Mouse (Mus musculus): ENCODE data around the gene Arid4b. TPM values are rescaled to one million over a fixed set of nuclear protein-coding genes. Genes with fewer than 3 reads are reported as not detected.
A peak's percentile ranks its signal among the peaks of the same experiment; 100 is the strongest.

The Arid4b gene
- polyA plus RNA-seq, 1 experiment = 7.9 TPM

DNA sequence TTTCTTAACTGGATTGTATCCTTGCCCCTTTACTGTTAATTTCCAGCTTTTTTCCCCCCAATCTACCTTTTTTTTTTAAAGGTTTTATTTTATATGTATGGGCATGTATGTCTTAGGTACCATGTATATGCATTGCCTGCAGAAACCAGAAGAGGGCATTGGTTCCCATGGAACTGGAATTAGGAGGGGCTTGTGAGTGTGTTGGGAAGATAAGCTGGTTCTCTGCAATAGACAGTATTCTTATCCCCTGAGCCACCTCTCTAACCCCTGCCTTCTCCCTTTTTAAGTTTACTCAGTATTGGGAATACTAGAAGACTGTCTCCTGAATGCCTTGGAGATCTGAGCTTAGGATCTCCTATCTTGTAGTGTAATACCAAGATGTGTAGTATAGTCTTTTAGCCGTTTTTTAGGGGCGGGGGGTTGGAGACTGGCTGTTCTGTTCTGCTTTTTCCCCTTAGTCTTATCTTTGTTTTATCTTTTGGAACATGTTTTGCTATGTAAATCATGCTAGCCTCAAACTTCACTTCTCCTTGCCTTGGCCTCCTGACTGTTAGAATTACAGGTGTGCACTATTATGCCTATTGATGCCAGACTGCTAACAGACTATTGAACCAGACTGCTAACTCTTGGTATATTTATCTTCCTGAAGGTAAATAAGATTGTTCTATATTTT, 79.4 kb downstream of the Arid4b start:
- H3K4me3 ChIP-seq (replicated peaks; ENCODE audit: extremely low read depth, low read depth, low read length) = no peak overlapping the region
- no peak for TF ChIP-seq POLR2A (IDR thresholded peaks at IDR 0.05; ENCODE audit: borderline replicate concordance, extremely low read depth, low read depth, low read length)
- TF ChIP-seq CTCF (IDR thresholded peaks at IDR 0.05; ENCODE audit: insufficient read depth, low read length) = no peak
- no peaks in the 10 kb centered on the region for H3K4me1 ChIP-seq (ENCODE audit: control insufficient read depth, insufficient read depth, low read length)
- WGBS = 86% methylated on average over 2 of the region's 2 CpGs
- no peak for DNase-seq

GRCm38 (mm10) chr13:14177989-14178388, 115.0 kb downstream of the Arid4b start:
- Histone ChIP-seq H3K4me3 (replicated peaks; ENCODE audit: extremely low read depth, low read depth, low read length) (no peak overlapping the region), H3K4me1 (ENCODE audit: control insufficient read depth, insufficient read depth, low read length) (no peaks in the 10 kb centered on the region)
- TF ChIP-seq POLR2A (IDR thresholded peaks at IDR 0.05; ENCODE audit: borderline replicate concordance, extremely low read depth, low read depth, low read length) (no peak), CTCF (IDR thresholded peaks at IDR 0.05; ENCODE audit: insufficient read depth, low read length) (0 out of 2 replicates have a peak, but pooled peaks have one; percentile 4)
- DNase-seq = no peak
- WGBS = 73% methylated on average over 1 of the region's 1 CpGs

- no peak for TF ChIP-seq CTCF (IDR thresholded peaks at IDR 0.05; ENCODE audit: insufficient read depth, low read length)
- no peak for TF ChIP-seq POLR2A (IDR thresholded peaks at IDR 0.05; ENCODE audit: borderline replicate concordance, extremely low read depth, low read depth, low read length)
- DNase-seq = no peak
- H3K4me1 ChIP-seq (ENCODE audit: control insufficient read depth, insufficient read depth, low read length) = no peaks in the 10 kb centered on the region
- WGBS = 90% methylated on average over 3 of the region's 3 CpGs
- no peak overlapping the region for H3K4me3 ChIP-seq (replicated peaks; ENCODE audit: extremely low read depth, low read depth, low read length)
Observed at GRCm38 (mm10) chr13:14179669-14180068, 116.6 kb downstream of the Arid4b start.

DNA sequence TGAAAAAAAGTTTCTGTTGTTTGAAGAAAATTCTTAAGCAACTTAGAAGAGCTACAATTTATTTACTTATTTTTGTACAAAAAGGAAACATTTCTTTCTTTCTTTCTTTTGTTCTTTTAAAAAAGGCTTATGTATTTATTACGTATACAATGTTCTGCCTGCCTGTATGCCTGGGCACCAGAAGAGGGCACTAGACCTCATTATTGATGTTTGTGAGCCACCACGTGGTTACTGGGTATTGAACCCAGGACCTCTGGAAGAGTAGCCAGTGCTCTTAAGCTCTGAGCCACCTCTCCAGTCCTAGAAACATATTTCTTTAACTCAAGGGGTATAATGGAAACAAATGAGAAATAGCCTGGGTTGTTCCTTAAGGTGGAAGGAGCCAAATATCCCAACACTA, 182.9 kb downstream of the Arid4b start:
- 56% methylated on average over 2 of the region's 2 CpGs for WGBS
- Histone ChIP-seq H3K4me3 (replicated peaks; ENCODE audit: extremely low read depth, low read depth, low read length) (no peak overlapping the region), H3K4me1 (ENCODE audit: control insufficient read depth, insufficient read depth, low read length) (no peaks in the 10 kb centered on the region)
- no peak for TF ChIP-seq CTCF (IDR thresholded peaks at IDR 0.05; ENCODE audit: insufficient read depth, low read length)
- DNase-seq = no peak

Other genes starting within 250 kb of the Arid4b start
- gene B3galnt2, start 108.8 kb upstream of the Arid4b start, polyA plus RNA-seq (2012; rRNA removed) = 46.4 and 73.3 TPM in 2 replicates
- gene Tbce, start 23.6 kb upstream of the Arid4b start, polyA plus RNA-seq (2012; rRNA removed) = 14.2 and 22.0 TPM in 2 replicates
- gene Ggps1, start 256 bp downstream of the Arid4b start, polyA plus RNA-seq (2012; rRNA removed) = 7.1 and 12.0 TPM in 2 replicates

Data from lung, adult 2 months (tissue).